Mouse (Mus musculus): Measurements from ENCODE around the gene Hs1bp3.

Hs1bp3 gene

DNA sequence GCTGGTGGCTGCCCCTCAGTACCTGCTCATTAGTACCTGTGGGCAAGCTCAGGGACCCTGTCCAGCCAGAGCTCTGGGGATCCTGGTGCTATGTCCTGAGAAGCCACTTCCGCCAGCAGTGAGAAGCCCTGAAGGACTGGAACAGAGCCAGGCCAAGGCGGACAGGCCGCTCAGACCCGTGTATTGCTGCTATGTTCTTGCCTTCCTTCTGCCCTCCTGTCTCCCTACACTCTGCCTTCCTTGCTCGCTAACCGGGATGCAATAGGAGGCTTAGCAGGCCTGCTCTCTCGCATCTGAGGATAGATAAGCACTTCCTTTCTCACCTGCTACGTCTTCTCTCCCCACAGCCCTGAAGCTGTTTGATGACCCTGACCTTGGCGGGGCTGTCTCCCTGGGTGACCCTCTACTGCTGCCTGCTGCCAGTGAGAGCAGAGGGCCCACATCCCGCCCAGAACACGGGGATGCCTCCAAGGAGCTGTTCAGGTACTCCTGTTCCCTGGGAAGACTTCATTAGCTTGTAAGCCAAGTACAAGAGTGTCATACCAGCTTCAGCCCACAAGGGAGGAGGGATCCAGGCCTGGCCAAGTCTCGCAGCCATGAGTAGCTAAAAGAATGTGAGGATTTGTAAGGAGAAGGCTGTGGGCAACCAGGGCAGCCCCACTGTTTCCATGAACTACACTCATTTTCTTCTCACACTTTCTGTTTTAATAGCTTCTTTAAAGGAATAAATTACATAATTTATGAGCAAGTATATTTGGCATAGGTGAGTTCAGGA, 24.2 kb downstream of the Hs1bp3 start:
- peak; percentile 56 for DNase-seq

DNA sequence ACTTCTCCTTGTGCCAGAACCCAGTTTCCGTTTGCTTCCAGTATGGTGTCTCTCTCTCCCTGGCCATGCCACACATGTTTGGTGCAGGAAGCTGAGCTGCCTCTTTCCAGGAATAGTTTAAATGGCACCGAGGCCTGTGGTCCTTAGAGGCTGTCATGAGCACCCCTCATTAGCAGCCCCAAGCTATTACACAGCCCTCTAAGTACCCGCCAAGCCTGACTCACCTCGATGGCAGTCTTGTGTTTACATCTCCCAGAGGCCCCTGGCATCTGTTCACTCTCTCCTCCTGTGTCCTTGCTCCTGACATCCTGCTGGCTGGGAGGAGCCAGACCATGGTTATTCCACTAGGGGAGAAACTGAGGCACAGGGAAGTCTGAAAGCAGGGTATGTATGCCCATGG, 25.3 kb downstream of the Hs1bp3 start:
- DNase-seq = no peak

DNA sequence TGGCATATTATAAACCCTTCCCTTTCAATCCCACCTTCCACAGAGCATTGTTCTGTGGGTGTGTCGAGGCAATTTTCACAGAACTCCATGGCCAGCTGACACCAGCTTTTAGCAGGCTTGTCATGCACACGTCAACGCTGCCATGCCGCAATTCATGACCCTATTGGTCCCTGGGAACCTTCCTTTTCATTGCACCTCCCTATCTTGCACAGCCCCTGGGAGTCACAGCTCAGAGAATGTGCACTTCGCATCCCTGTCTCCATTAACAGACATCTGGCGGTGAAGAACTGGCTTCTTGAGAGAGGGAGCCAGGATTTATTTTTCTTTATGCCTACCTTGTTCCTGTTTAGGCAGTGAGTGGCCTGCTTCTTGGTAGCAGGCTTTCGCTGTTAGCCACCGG, 25.7 kb downstream of the Hs1bp3 start:
- DNase-seq = no peak

DNA sequence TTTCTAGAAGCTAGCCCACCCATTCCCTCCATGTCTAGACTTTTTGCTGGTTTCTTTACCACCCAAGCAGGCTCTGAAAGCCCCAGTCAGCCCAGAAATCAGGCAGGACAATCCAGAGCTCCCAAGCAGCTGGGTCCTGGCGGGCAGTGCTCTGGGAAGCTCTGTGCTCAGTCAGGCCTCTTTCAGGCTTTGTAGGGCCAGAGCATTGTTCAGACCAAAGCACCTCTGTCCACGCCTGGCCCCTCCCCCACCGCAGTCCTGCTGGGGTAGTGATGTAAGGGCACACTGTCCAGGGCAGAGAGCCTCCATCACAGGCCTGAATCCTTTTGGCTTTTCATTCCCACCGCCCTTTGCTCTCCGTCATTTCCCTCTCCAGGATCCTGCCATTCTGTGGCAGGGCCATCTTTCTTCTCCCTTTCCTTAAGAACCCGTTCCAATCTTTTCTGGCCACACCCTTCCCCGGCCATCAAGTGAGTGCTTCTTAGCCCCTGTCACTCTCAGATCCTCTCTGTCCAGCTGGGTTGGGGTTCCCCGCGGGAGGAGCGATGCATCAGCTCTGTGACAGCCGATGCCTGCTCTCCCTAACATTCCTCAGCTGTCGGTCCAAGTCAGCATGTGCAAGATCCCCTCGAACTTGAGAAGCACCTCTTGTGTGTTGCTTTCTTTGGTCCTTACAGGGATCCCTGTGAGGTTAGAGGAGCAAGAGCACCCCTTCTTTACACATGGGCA, 26.5 kb downstream of the Hs1bp3 start:
- DNase-seq = peak; percentile 78

DNA sequence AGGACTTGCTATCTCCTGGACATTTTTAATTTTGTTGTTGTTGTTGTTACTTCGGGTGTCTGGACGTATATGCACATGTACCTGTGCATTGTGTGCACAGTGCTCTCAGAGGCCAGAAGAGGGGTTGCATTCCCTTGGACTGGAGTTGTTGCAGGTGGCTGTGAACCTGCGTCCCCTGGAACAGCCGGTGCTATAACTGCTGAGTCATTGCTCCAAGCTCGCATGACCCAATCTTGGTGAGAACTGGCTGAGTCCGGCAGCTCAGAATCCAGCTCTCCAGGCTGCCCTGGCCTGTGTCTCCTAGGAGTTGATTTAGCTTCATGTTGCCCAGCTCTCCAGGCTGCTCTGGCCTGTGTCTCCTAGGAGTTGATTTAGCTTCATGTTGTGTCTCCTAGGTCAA, 27.8 kb downstream of the Hs1bp3 start:
- no peak for DNase-seq

DNA sequence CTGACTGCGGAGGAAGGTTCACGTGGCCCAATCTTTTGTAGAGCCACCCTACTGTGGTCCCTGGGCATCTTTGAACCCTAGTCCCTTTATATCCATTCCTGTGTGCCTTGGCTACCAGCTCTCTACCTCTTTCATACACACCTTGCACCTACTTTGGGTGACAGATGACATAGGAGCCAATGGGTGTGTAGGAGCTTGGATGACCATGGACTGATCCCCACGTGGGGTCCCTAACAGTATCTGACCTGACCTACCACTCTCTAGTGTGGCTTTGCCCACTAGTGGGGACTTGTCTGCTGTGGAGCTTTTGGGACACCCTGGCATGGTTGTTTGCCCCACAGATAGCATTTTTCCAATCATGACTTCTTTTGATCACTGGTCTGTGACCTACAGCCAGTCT, 30.1 kb downstream of the Hs1bp3 start:
- DNase-seq = no peak

DNA sequence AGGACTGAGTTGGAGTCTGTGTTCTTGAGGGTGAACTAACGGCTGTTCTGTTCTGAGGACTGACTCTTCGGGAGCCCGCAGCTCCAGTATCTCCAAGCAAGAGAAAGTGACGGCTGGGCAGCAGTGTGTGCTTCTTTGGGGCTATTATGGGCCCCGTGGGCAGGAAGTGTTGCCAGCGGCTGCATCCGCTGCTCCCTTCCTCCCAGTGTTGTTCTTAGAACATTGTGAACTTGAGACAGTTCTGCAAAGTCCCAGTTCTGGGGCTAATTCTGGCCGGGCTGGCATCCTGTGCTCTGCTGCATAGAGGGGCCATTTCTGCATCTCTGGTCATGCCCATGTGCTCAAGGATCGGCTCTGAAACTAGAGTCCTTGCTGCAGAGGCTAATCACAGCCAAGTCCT, 31.7 kb downstream of the Hs1bp3 start:
- peak; percentile 85 for DNase-seq

DNA sequence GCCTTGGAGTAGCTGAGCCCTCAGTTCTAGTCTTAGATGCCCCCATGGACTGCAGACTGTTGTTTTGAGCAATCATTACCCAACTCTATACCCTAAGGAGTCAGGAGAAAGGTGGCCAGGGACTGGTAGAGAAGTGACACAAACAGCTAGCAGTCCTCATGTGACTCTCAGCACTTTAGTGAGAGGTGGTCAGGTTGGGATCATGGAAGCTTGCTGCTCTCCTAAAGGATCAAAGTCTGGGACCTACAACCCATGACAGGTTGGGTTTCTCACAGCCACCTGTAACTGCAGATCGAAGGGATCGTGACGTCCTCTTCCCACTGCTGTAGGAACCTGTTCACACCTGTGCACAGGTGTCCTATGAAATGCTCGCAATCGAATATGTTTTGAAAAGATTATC, 32.3 kb downstream of the Hs1bp3 start:
- no peak for DNase-seq

DNA sequence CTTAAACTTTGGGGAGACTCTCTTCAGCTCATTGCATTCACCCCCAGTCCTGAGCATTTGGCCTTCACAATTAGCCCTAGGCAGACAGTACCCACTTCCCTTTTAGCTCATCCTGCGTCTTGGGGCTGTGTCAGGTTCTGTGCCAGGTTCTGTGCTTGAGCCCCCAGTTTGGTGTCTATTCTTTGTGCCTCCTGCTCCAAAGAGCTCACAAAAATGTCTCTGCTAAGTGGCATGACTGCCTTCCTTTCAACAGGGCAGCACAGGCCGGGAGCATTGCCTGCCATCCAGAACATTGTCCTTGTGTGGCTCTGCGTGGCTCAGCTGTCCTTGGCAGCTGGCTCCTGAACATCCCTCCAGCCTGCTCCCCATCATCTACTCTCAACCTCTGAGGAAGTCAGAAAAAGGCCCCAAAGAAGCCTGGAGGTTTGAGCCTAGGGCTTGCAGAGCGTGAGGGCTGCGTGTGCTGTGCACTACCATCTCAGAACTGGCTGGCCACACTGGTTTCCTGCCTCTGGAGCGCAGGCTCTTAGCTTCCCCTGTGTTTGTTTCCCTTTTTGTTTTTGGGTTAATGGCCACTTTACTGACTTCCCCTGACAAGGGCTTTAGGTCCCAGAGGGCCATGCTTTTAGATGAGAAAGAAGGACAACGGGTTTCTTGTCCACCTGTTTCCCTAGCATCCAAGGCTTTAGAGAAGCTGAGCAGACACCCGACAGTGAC, 34.7 kb downstream of the Hs1bp3 start:
- no peak for DNase-seq

DNA sequence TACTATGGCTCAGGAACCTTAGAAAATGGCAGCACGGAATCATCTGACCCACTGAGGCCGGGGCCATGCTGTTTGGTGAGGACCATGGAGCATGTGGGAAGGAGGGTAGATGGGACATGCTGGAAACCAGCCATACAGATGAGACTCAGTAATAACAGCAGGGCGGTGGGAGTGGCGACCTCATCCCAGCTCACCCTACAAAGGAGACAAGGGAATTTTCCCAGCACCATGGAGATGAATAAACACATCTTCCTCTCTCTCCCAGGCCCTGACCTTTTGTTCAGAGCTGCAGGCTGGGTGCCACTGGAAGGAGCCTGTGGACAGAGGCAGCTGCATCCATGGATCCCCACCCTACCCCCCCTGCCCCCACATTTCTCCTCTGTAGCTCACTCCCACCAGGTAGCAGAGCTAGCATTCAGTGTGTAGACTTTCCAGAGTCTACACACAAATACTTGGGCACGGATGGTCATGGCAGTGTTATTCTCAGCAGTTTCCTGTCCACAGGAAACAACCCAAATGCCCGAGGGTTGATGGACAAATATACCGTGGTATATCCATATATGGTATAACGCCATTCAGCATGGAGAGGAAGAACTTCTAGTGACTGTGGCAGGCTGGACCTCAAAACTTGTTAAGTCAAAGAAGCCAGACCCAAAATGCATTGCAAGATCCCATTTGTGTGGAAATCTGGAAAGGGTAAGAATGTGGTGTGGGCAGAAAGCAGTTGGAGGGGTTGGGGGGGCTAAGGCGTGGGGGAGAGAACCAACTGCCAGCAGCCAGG, 35.7 kb downstream of the Hs1bp3 start:
- peak; percentile 85 for DNase-seq

DNA sequence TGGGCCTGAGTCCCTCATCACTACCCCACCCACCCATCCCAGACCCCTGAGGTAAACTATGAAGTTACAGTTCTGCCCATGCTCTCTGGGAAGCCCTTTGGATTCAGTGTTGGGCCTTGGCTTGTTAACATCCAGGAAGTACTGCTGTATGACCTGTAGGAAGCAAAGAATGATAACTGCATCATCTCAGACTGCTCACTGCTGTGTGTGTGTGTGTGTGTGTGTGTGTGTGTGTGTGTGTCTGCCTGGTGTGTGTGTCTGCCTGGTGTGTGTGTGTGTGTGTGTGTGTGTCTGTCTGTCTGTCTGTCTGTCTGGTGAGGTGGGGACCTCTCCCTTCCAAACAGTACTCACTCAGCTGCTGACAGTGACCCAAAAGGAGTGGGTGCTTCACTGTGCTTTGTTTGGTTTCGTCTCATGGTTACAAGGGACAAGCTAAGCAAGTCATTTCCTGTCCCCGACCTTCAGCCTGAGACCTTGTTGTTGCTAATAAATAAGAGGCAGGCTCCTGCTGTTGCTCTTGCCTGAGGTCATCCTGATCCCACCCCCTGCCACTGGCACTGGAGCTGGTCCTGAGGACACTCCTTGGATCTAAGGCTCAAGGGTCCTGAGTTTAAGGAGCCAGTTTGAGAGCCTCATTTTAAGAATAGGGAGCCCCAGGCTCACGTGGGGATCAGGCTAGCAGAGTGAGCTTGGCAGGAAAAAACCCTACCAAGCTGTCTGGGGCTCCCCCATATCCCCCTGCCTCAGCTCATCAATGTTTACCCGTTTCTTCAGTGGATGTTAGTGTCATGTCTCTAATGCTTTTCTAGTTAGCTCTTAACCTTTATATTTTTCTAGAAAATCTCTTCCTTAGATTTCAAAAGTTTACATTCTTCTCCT, 38.0 kb downstream of the Hs1bp3 start:
- DNase-seq = peak; percentile 89

DNA sequence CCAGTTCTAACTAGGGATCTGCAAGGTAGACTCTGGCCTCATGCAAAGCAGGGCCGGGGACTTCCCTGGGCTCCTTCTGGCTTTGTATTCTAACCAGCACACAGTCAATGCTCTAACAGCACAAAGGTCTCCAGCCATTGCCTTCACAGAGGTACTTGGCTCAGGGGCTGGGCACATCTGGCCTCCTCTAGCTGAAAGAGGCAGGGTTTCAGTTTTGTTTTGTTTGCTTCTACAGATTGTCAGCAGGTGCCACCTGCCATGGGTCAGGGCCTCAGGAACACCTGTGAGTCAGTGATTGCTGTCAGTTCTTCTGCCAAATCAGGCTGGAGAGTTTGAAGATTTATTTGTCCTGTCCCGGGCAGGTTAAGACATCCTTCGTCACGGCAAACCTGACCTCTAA, 39.8 kb downstream of the Hs1bp3 start:
- DNase-seq = no peak

DNA sequence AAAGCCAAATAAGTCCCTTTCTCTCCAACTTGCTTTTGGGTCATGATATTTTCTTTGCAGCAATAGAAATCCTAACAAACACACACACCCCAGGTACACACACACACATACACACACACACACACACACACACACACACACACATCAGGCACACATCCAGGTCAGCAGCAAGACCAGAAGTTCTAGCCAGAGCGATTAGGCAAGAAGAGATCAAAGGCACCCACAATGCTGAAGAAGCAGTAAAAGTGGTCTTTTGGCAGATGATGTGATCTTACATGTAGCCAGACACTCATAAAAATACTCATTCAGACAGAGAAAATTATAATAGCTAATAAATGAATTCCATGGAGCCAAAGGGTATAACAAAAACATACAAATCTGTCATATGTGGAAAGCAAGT, 41.0 kb downstream of the Hs1bp3 start:
- no peak for DNase-seq

DNA sequence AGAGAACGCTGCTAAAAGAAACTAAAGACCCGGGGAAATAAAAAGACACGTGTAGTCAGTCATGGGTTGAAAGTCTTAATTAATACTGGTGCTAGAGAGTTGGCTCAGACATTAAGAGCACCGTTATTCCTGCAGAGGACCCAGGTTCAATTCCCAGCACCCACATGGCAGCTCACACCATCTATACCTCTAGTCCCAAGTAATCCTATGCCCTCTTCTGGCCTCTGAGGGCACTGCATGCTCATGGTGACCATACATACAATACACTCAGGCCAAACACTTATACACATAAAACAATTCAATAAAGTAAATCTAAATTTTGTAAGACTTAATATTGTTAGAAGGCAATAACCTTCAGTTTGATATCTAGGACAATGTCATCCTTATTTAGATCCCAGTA, 41.8 kb downstream of the Hs1bp3 start:
- no peak for DNase-seq

DNA sequence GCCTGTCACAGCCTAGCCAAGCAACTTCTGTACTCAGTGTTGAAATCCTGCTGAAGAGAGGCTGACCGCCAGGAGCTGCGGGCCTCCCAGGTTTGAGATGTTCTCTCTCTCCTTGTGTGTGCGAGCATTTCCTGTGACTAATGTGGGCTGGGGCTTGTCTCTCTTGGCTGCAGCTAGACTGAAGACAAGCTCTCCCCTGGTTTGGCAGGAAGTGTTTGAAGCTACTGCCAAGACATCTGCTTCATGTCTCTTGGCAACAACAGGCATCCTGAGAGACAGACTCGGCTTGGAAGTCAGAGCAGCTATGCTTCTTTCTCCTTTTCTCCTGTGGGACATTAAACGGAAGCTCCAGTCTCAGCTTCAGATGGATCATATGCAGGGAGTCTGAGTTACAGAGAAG, 44.2 kb downstream of the Hs1bp3 start:
- peak; percentile 92 for DNase-seq

DNA sequence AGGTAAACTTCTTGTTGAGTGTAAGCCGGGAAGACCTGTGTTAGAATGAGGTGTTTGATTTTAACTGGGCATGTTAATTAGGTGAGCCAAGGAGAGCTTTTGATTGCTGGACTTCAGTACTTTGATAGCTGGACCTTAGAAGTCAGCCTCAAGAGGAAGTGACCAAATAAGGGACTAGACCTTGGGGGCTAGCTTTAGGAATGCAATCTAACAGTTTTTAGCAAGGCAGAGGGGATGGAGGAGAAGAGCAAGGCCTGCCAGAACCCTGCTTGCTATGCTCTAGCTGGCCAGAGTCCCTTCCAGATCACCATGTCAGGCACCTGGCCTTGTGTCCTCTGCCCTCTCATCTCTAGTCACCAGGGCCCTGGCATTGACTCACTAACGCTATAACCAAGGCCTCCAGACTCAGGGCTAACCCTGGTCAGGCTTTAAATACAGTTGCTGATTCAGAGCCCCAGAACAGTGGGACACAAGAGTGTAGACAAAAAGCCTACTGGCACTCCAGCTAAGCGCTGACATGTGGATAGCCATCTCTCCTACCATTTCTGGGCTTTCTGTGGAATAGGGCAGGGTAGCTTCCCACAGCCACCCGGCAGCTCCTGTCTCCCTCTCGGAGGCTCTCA, 45.2 kb downstream of the Hs1bp3 start:
- no peak for DNase-seq

DNA sequence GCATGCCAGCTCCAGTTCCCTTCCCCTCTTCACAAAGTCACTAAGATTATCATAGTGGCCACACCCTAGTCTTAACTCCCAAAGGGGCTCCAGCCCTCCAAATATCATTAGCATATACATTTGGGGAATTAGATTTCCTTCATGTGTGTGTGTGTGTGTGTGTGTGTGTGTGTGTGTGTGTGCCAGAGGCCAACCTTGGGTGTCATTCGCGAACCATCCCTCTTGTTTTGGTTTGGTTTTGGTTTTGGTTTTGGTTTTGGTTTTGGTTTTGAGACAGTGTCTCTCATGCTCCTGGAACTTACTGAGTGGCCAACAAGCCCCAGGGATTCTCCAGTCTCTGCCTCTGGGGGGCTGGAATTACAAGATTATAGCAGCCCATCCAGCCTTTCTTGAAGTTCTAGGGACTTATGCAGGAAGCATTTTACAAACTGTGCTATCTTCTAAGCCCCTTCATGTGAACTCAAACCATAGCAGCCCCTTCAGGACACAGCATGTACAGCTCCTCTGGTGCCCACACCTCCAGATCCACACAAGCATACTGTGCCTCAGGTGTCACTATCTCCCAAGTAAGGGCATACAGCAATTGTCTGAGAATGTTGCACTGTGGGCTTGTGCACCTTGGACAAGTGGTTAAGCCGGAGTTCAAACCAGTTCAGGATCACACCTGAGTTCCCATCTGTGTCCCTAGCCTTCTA, 46.3 kb downstream of the Hs1bp3 start:
- DNase-seq = no peak

DNA sequence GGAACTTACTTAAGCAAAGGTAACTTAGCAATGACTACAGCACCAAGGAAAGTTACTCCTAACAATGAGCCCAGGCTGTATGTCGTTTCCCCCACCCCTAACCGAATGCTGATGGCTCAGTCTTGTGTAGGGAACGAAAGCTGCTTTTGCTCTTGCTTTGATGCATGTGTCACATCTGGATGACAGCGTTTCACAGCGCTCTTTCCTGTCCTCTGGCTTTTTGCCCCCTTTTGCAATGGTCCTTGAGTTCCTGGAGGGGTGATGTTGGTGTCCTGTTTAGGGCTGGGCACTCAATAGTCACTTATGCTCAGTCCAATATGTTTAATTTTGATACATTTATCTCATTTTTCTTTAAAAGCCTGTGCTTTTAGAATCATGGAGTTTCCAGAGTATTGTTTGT, 48.6 kb downstream of the Hs1bp3 start:
- DNase-seq = no peak

DNA sequence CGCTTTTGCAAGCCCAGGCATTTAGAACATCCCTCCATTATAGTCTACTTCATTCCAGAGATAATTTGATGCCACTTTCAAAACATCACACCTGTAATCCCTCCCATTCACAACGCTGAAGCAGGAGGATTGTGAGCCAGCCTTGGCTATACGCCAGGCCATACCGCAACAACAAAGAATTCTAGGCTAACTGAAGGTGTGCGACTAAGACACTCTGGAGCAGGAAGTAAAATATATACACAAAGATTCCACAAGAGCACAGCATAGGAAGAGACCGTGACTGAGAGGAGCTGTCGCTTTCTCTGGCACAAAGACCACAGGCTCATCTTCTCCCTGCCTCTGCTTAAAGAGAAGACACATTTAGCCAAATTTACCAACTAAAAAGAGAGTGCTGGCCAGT, 49.2 kb downstream of the Hs1bp3 start:
- DNase-seq = no peak

DNA sequence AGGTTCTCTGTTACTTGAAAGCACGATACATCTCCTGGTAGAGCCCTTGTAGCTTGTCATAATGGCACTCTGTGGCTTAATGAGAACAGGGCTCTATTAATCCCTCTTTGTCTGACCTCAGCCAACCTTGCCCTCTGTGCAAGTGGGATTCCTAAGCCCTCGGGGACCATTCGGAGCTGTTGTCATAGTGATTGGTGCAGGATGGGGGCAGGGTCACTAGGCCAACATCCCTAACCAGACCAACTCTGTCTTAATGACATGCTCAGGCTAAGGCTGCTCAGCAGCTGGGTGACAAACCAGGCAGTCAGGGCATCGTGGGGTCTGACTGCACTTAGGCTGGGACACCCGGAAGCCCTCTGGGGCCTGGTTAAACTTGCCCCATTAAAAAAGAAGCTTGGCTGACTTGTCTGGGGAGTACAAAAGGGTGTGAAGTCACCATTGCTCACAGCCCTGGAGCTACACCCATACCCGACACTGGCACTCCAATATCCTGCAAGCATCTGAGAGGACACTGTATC, 51.1 kb downstream of the Hs1bp3 start:
- DNase-seq = no peak

DNA sequence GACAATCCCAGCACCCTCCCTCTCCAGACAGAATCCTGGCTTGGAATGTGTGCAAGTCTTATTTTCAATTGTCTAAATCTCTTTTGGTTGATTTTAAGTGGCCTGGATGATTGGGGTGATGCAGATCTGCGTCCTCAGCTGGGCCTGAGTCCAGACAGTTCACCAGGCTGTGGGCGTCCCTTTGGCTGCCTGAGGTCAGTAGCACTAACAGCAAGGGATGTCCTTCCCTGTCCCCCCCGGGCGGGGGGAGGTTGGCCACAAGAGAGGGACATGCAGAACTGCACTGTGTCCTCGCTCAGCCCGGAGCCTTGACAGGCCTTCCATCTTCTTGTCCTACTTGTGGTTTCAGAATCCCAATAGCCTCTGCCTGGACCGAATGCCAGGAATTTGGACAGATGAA, 52.1 kb downstream of the Hs1bp3 start:
- DNase-seq = peak; percentile 88
